Mouse (Mus musculus): ENCODE data around the gene Polr2l.

GRCm38 (mm10) chr7:141435129-141435855, 39.6 kb downstream of the Polr2l start:
- TF ChIP-seq CTCF (IDR thresholded peaks at IDR 0.05; ENCODE audit: low read depth) (no peak), EP300 (IDR thresholded peaks at IDR 0.05; ENCODE audit: low read depth) (no peak)

Data from liver, embryonic 14.5 days (tissue).